Comparison of ENCODE assay signal across 8 mouse cellular contexts in the genomic region with DNA sequence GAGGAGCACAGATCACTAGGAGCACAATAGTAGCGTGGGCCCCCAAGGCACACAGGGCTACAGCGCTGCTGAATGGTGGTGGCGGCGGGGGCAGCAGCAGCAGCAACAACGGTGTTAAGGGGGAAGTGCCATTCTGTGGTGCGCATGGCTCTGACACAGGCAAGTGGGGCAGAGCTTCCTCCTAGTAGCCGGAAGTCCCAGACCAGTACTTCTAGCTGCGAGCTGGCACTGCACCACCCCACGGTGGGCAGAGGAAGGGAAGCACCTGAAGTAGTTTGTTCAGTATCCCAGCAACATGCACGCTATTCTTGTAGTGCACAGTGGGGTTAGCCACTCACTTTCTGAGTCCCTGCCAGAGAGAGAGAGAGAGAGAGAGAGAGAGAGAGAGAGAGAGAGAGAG. TPM values are rescaled to one million over a fixed set of nuclear protein-coding genes. Genes with fewer than 3 reads are reported as not detected.
DNase-seq lines count a peak whose midpoint lies in the region.

No protein-coding gene starts in this region.

- intact Hi-C loops in left cerebral cortex, postnatal 14 days (cut with DNase I) = no loop called here

- peak; percentile 34 for DNase-seq in kidney, adult 9 months
- no peak for DNase-seq in kidney, adult 18-20 months
- peak; percentile 17 to 31 for DNase-seq in cerebellum, postnatal 36 days
- peak; percentile 40 for DNase-seq in heart, postnatal 4 days
- peak; percentile 21 to 50 for DNase-seq in left cerebral cortex, postnatal 14 days (ENCODE audit: low spot score in 2 of 2)
- DNase-seq in lung, postnatal 4 days = peak; percentile 71 to 85
- peak; percentile 16 to 40 for DNase-seq in spleen, postnatal 14 days (ENCODE audit: low spot score in 2 of 2)
- no peak for DNase-seq in testis, postnatal 14 days (ENCODE audit: low spot score)

RNA-seq across cellular contexts. Expression of a gene that starts 10.5 kb away (rescaled TPM):
- 1 to 10 TPM; 8.5 to 9.2 TPM for total RNA-seq in heart, postnatal 4 days (2021)
- total RNA-seq in left cerebral cortex, postnatal 14 days (2021) = 10 to 100 TPM; 50.3 to 70.2 TPM

RNA-seq across cellular contexts. Expression of a gene that starts 49.3 kb away (rescaled TPM):
- 10 to 100 TPM; 17.3 to 22.7 TPM for total RNA-seq in heart, postnatal 4 days (2021)
- total RNA-seq in left cerebral cortex, postnatal 14 days (2021) = 10 to 100 TPM; 14.9 to 17.6 TPM

Comparison
In these comparisons a context has a peak if more than half of its experiments do, and no peak if none do; other contexts are left out.
1. DNase-seq: peak in kidney, adult 9 months (single experiment), cerebellum, postnatal 36 days (2 of 2), heart, postnatal 4 days (single experiment), left cerebral cortex, postnatal 14 days (2 of 2), lung, postnatal 4 days (2 of 2) and spleen, postnatal 14 days (2 of 2); none in kidney, adult 18-20 months (single experiment) and testis, postnatal 14 days (single experiment).
2. RNA of a gene that starts 10.5 kb away (total RNA-seq): 50.3 to 70.2 TPM in left cerebral cortex, postnatal 14 days; 8.5 to 9.2 TPM in heart, postnatal 4 days; every median in the first group is over 4 times any median in the second.